Mouse (Mus musculus): ENCODE data around the gene Pde9a. TPM values are rescaled to one million over a fixed set of nuclear protein-coding genes. Genes with fewer than 3 reads are reported as not detected.

Pde9a gene
- polyA plus RNA-seq, 1 experiment from 2014 or later, result 34.8 TPM

- Histone ChIP-seq H3K4me1 (no peaks in the 10 kb centered on the region), H3K36me3 (no peaks in the 10 kb centered on the region), H3K9me3 (no peaks in the 10 kb centered on the region), H3K27me3 (no peaks in the 10 kb centered on the region), H3K4me3 (no peak overlapping the region), H3K27ac (no peak overlapping the region), H3K4me2 (no peak overlapping the region), H3K9ac (no peak overlapping the region)
- no peak for ATAC-seq (ENCODE audit: borderline replicate concordance, extremely low read depth, low FRiP score, low TSS enrichment)
- WGBS, result 74% methylated on average over 13 of the region's 13 CpGs
Observed at GRCm38 (mm10) chr17:31360582-31360981, 25.4 kb upstream of the Pde9a start.

- H3K36me3 ChIP-seq, result no peaks in the 10 kb centered on the region
- no peaks in the 10 kb centered on the region for H3K27me3 ChIP-seq
- no peak overlapping the region for H3K27ac ChIP-seq
- no peaks in the 10 kb centered on the region for H3K4me1 ChIP-seq
- H3K9me3 ChIP-seq, result no peaks in the 10 kb centered on the region
- no peak overlapping the region for H3K4me3 ChIP-seq
- no peak overlapping the region for H3K4me2 ChIP-seq
- WGBS, result 76% methylated on average over 5 of the region's 5 CpGs
- ATAC-seq (ENCODE audit: borderline replicate concordance, extremely low read depth, low FRiP score, low TSS enrichment), result no peak
- no peak overlapping the region for H3K9ac ChIP-seq
Observed at GRCm38 (mm10) chr17:31365586-31366166, 20.3 kb upstream of the Pde9a start.

- H3K4me2 ChIP-seq, result no peak overlapping the region
- no peaks in the 10 kb centered on the region for H3K9me3 ChIP-seq
- no peak overlapping the region for H3K27ac ChIP-seq
- WGBS, result 58% methylated on average over 2 of the region's 2 CpGs
- H3K4me3 ChIP-seq, result no peak overlapping the region
- H3K4me1 ChIP-seq, result no peaks in the 10 kb centered on the region
- no peak overlapping the region for H3K9ac ChIP-seq
- H3K27me3 ChIP-seq, result no peaks in the 10 kb centered on the region
- no peaks in the 10 kb centered on the region for H3K36me3 ChIP-seq
- ATAC-seq (ENCODE audit: borderline replicate concordance, extremely low read depth, low FRiP score, low TSS enrichment), result no peak
Observed at GRCm38 (mm10) chr17:31370221-31370620, 15.8 kb upstream of the Pde9a start.

GRCm38 (mm10) chr17:31370931-31371330 is 15.1 kb upstream of the Pde9a start:
- no peak for ATAC-seq (ENCODE audit: borderline replicate concordance, extremely low read depth, low FRiP score, low TSS enrichment)

GRCm38 (mm10) chr17:31377961-31378360 is 8.0 kb upstream of the Pde9a start:
- WGBS, result 5% methylated on average over 7 of the region's 7 CpGs
- 0 out of 2 replicates have a peak overlapping the region, but pooled peaks have one; percentile 19 for H3K4me2 ChIP-seq
- peak; percentile 42; the same call in 1 of the 2 replicates for ATAC-seq (ENCODE audit: borderline replicate concordance, extremely low read depth, low FRiP score, low TSS enrichment)
- H3K36me3 ChIP-seq, result no peaks in the 10 kb centered on the region
- peaks cover 3% of the 10 kb centered on the region; the same call in 1 of the 2 replicates for H3K4me1 ChIP-seq
- H3K27me3 ChIP-seq, result no peaks in the 10 kb centered on the region
- H3K27ac ChIP-seq, result no peak overlapping the region
- no peaks in the 10 kb centered on the region for H3K9me3 ChIP-seq
- no peak overlapping the region for H3K4me3 ChIP-seq
- no peak overlapping the region for H3K9ac ChIP-seq

More at GRCm38 (mm10) chr17:31370931-31371330, 15.1 kb upstream of the Pde9a start:
- Histone ChIP-seq H3K4me2 (no peak overlapping the region), H3K27me3 (no peaks in the 10 kb centered on the region), H3K27ac (no peak overlapping the region), H3K9ac (no peak overlapping the region), H3K4me1 (no peaks in the 10 kb centered on the region), H3K4me3 (no peak overlapping the region), H3K9me3 (no peaks in the 10 kb centered on the region), H3K36me3 (no peaks in the 10 kb centered on the region)

- 0 out of 2 replicates have a peak overlapping the region, but pooled peaks have one; percentile 19 for H3K4me2 ChIP-seq
- H3K4me1 ChIP-seq, result peaks cover 3% of the 10 kb centered on the region; the same call in 1 of the 2 replicates
- H3K9ac ChIP-seq, result no peak overlapping the region
- H3K9me3 ChIP-seq, result no peaks in the 10 kb centered on the region
- no peak overlapping the region for H3K27ac ChIP-seq
- no peak for ATAC-seq (ENCODE audit: borderline replicate concordance, extremely low read depth, low FRiP score, low TSS enrichment)
- H3K36me3 ChIP-seq, result no peaks in the 10 kb centered on the region
- H3K4me3 ChIP-seq, result no peak overlapping the region
- no peaks in the 10 kb centered on the region for H3K27me3 ChIP-seq
- WGBS, result 61% methylated on average over 10 of the region's 10 CpGs
Observed at GRCm38 (mm10) chr17:31378361-31378761, 7.6 kb upstream of the Pde9a start.

GRCm38 (mm10) chr17:31379086-31379485 is 6.9 kb upstream of the Pde9a start:
- Histone ChIP-seq H3K4me3 (no peak overlapping the region), H3K27ac (no peak overlapping the region), H3K27me3 (no peaks in the 10 kb centered on the region), H3K9me3 (no peaks in the 10 kb centered on the region), H3K4me1 (peaks cover 3% of the 10 kb centered on the region; the same call in 1 of the 2 replicates), H3K4me2 (no peak overlapping the region), H3K9ac (no peak overlapping the region), H3K36me3 (no peaks in the 10 kb centered on the region)
- ATAC-seq (ENCODE audit: borderline replicate concordance, extremely low read depth, low FRiP score, low TSS enrichment), result no peak
- 55% methylated on average over 2 of the region's 2 CpGs for WGBS

- Histone ChIP-seq H3K27ac (no peak overlapping the region), H3K36me3 (no peaks in the 10 kb centered on the region), H3K4me1 (peaks cover 7% of the 10 kb centered on the region), H3K4me2 (no peak overlapping the region), H3K27me3 (no peaks in the 10 kb centered on the region), H3K9me3 (no peaks in the 10 kb centered on the region), H3K9ac (no peak overlapping the region), H3K4me3 (no peak overlapping the region)
- WGBS, result 63% methylated on average over 8 of the region's 8 CpGs
- no peak for ATAC-seq (ENCODE audit: borderline replicate concordance, extremely low read depth, low FRiP score, low TSS enrichment)
Observed at GRCm38 (mm10) chr17:31379863-31380262, 6.1 kb upstream of the Pde9a start.

- no peaks in the 10 kb centered on the region for H3K27me3 ChIP-seq
- H3K9ac ChIP-seq, result no peak overlapping the region
- H3K4me1 ChIP-seq, result peaks cover 34% of the 10 kb centered on the region
- no peak overlapping the region for H3K27ac ChIP-seq
- H3K9me3 ChIP-seq, result no peaks in the 10 kb centered on the region
- H3K36me3 ChIP-seq, result no peaks in the 10 kb centered on the region
- H3K4me2 ChIP-seq, result no peak overlapping the region
- H3K4me3 ChIP-seq, result no peak overlapping the region
- no peak for ATAC-seq (ENCODE audit: borderline replicate concordance, extremely low read depth, low FRiP score, low TSS enrichment)
- 50% methylated on average over 6 of the region's 6 CpGs for WGBS
Observed at GRCm38 (mm10) chr17:31383320-31383719, 2.7 kb upstream of the Pde9a start.

GRCm38 (mm10) chr17:31384968-31385627 is 912 bp upstream of the Pde9a start:
- Histone ChIP-seq H3K36me3 (no peaks in the 10 kb centered on the region), H3K4me2 (peak overlapping the region; percentile 88), H3K27me3 (no peaks in the 10 kb centered on the region), H3K9me3 (no peaks in the 10 kb centered on the region), H3K4me3 (no peak overlapping the region), H3K4me1 (peaks cover 50% of the 10 kb centered on the region), H3K27ac (peak overlapping the region; percentile 71), H3K9ac (0 out of 2 replicates have a peak overlapping the region, but pooled peaks have one; percentile 5)
- ATAC-seq (ENCODE audit: borderline replicate concordance, extremely low read depth, low FRiP score, low TSS enrichment), result no peak
- 8% methylated on average over 8 of the region's 8 CpGs for WGBS

- Histone ChIP-seq H3K4me3 (peak overlapping the region; percentile 64), H3K9ac (peak overlapping the region; percentile 72), H3K27ac (no peak overlapping the region), H3K36me3 (no peaks in the 10 kb centered on the region), H3K4me2 (peak overlapping the region; percentile 88), H3K4me1 (peaks cover 62% of the 10 kb centered on the region), H3K27me3 (no peaks in the 10 kb centered on the region), H3K9me3 (no peaks in the 10 kb centered on the region)
- no peak; the same call in 1 of the 2 replicates for ATAC-seq (ENCODE audit: borderline replicate concordance, extremely low read depth, low FRiP score, low TSS enrichment)
- 10% methylated on average over 7 of the region's 7 CpGs for WGBS
Observed at GRCm38 (mm10) chr17:31386766-31387275, 811 bp downstream of the Pde9a start.

- Histone ChIP-seq H3K4me3 (no peak overlapping the region), H3K4me2 (no peak overlapping the region), H3K27me3 (no peaks in the 10 kb centered on the region), H3K9ac (no peak overlapping the region), H3K36me3 (no peaks in the 10 kb centered on the region), H3K9me3 (no peaks in the 10 kb centered on the region), H3K4me1 (peaks cover 77% of the 10 kb centered on the region), H3K27ac (peak overlapping the region; percentile 71)
- 97% methylated on average over 3 of the region's 3 CpGs for WGBS
- no peak; the same call in 1 of the 2 replicates for ATAC-seq (ENCODE audit: borderline replicate concordance, extremely low read depth, low FRiP score, low TSS enrichment)
Observed at GRCm38 (mm10) chr17:31389432-31390050, 3.5 kb downstream of the Pde9a start.
